Mouse (Mus musculus): ENCODE measurements around the gene Cdkal1.

Gene Cdkal1

GRCm38 (mm10) chr13:29218594-29219230, 636.8 kb downstream of the Cdkal1 start:
- DNase-seq = no peak

DNA sequence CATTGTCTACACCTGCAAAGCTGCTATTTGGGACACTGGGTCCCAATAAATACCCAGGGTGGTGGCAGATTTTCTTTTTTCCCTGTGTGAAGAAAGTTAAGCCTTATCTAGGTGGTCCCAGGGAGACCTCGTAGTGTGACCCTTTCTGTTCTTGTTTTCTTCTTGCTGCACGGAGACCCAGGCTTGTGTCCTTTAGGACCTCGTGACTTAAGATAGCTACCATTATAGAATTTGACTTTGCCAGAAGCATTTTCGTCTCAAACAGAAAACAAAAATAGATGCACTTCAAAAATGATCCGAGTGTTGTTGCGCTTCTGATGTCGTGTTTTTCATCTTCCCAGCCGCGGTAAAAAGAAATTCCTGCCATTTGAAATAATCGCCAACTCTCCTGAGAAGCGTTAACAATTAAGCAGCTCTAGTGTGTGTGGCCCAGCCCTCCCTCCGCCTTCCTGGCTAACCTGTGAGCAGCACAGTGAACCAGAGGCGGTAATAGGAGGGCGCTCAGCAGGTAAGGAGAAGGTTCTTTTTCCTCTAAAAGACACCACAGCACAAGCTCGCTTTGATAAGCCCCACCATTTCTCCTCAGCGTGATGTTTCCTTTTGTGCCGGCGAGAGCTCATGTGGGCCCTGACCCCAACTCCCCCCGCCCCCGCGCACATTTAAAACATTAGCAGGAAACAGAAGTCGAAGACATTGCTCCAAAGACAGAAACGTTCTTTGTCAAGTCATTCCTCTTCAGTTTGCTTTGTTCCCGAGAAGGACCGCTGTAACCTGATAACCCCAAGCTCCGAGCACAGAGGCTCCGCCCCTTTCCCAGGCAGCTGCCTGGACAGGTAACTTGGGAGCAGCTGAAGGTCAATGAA, 645.1 kb downstream of the Cdkal1 start:
- no peak for DNase-seq

DNA sequence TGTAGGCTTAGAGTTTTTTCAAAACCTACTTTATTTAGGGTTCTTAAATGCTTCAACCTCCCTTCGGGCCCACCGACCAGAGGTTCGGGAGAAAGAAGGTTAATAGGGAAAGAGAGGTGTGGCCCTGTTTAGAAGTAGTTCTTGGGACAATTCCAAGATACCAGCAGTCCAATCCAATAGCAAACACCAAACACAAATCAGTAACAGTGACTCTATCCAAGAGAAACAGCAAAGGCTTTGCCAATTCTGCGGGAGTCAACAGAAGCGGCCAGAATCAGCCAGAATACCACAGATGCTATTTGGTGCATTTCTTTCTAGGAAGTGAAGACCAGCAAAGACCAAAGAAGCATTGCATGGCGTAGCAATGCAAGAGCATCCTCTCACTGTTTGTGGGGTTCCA, 646.7 kb downstream of the Cdkal1 start:
- DNase-seq = no peak

DNA sequence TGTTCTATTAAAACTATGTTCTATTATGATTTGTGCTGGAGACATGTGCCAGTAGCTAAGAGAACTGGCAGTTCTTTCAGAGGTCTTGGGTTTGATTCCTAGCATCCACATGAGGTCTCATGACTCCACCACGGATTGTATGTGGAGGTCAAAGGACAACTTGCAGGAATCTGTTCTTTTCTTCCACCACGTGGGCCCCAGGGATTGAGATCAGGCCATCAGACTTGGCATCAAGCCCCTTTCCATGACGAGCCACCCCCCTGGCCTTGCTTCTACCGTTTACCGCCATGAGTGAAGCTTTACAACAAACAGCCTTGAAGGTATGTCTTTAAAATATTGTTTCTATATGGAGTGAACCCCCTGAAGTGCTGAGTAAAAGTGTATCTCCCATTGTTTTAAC, 651.6 kb downstream of the Cdkal1 start:
- no peak for DNase-seq

GRCm38 (mm10) chr13:29203426-29203825, 652.0 kb downstream of the Cdkal1 start:
- DNase-seq = no peak

GRCm38 (mm10) chr13:29202562-29202961, 652.9 kb downstream of the Cdkal1 start:
- DNase-seq = no peak

GRCm38 (mm10) chr13:29199679-29200078, 655.8 kb downstream of the Cdkal1 start:
- no peak for DNase-seq

DNA sequence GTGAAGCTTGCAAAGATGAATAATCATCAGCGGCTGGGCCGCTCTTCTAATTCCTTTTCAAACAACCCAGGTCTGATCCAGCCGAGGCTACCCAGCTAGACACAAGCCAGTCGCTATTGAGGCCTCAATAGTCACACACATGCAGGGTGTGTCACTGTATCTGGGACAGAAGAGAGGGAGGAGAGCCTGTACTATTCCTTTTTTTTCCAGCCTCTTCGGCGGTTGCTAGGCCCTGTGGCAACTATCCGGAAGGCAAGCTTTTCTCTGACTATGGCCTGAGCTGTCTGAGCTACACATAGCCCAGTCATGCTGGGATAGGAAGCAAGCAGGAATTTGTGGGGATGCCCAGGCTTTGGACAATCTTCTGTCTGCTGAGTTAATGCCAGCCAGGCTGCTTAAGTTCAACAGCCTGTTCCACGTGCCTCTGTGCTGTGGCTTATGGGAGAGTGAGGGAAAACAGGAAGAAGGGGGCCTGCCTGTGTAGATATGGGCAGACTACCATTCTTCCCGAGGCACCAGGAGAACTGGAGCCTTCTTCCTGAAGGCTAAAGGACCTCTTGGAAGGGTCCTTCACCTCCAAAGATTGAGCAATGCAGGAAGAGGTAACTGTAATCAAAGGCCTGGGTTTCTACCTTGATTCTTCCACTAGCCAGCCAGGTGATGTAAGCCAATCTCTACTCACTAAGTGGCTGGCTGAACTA, 658.5 kb downstream of the Cdkal1 start:
- no peak for DNase-seq

DNA sequence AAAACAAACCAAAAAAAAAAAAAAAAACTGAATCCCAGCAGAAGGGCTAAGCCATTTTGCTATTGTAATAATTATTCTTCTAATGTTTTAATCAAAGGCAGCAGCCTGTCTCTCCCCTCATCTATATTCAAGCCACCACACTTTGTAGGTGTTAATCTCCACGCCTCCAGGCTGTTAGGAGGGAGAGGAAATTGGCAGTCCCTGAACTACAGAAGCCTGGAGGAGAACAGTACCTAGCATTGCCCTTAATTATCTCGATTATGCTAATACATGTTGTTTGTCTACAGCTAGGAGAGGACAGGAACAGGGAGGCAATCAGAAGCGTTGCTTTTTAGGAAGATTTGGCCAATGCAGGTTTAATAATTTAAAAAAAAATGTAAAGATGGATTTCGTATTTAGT, 659.8 kb downstream of the Cdkal1 start:
- no peak for DNase-seq

- no peak for DNase-seq
Observed at GRCm38 (mm10) chr13:29194946-29195345, 660.5 kb downstream of the Cdkal1 start.

DNA sequence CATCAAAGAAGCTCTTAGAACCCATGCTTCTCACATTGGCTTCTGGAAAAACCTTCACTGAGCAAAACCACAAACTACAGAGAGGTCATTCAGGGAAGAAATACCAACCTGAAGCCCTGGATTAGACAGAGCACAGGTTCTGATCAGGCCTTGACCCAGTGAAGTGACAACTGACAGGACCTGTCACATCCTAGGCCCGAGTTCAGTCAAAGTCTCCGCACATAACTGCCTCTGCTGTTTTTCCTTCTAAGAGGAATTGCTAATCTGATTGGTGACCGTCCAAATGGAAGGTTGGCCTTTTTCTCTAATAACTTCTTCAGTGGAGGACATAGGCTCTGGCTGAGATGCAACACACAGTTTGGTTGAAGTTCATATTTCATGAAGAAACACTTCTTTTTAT, 662.8 kb downstream of the Cdkal1 start:
- DNase-seq = no peak

GRCm38 (mm10) chr13:29190548-29190947, 664.9 kb downstream of the Cdkal1 start:
- DNase-seq = no peak

GRCm38 (mm10) chr13:29186748-29187147, 668.7 kb downstream of the Cdkal1 start:
- DNase-seq = no peak

GRCm38 (mm10) chr13:29185545-29185944, 669.9 kb downstream of the Cdkal1 start:
- no peak for DNase-seq

GRCm38 (mm10) chr13:29184545-29184944, 670.9 kb downstream of the Cdkal1 start:
- DNase-seq = no peak

GRCm38 (mm10) chr13:29179861-29180260, 675.6 kb downstream of the Cdkal1 start:
- no peak for DNase-seq

DNA sequence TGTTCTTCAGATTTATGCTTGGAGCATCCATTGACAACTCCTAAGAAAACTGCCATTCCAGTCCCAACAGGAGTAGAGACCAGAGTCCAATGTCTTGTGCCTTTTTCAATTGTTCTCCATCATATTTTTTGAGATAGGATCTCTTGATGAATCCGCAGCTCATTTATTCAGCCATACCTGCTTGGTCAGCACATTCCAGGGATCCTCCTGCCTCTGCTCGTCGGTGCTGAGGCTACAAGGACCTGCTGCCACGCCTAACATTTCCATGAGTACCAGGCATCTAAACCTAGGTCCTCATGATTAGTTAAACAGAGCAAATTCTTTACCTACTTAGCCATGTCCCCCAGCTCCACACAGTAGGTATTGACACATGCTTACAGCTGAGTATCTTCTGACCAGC, 676.2 kb downstream of the Cdkal1 start:
- no peak for DNase-seq

DNA sequence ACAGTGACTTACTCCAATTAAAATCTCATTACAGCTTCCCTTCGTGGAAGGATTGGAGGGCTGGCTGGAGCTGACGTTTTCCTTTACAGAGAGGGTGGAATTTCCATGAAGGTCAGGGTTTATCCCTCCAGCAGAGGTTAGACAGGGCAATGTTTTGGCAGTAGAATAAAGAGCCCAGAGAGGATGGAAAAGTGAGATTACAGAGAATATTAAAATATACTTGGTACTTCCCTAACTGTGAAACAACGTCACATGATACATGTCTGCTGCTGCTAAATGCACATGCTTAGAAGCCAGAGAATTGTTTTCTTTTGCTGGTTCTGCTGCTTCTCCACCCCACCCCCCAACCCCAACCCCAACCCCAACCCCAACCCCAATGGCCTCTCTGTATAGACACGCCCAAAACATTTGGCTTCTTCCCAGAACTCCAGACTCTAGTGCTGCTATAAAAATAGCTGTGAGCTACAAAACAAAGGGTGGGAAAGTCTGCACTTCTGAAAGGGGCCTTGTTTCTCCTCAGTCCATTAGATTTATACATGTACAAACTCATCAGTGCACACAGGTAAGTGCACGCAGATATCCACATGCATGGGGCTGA, 677.5 kb downstream of the Cdkal1 start:
- no peak for DNase-seq

GRCm38 (mm10) chr13:29169356-29169755, 686.1 kb downstream of the Cdkal1 start:
- no peak for DNase-seq

DNA sequence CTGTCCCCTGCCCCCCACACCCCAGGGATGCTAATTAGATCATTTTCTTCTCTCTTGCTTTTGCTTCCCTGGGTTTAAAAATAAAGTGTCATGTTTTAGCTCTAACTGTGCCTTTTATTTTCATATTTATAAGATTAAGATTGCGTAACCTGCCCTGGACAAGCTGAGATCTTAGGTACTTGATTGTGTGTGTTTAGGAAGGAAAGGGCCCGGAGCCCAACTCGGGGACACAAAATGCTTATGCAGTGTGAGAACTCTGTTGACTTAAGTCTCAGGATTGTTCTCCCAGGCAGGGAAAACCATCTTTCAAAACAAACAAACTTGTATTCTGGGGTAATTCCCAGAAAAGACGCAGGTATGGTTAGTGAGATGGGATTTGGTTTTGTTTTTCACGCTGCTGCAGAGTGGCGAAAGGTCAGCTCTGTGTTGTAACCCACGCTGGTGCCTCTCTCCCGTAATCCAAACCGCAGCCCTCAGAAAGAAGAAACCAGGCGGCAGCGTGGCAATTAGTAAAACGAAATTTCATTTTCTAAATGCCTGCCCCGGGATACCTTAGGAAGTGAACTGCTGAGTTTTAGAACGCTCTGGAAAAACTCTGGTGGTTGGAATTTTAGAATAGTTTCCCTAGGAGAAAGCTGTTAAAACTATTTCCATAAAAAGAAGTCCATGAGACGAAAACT, 690.5 kb downstream of the Cdkal1 start:
- no peak for DNase-seq

- no peak for DNase-seq
Observed at GRCm38 (mm10) chr13:29162867-29163514, 692.5 kb downstream of the Cdkal1 start.

DNA sequence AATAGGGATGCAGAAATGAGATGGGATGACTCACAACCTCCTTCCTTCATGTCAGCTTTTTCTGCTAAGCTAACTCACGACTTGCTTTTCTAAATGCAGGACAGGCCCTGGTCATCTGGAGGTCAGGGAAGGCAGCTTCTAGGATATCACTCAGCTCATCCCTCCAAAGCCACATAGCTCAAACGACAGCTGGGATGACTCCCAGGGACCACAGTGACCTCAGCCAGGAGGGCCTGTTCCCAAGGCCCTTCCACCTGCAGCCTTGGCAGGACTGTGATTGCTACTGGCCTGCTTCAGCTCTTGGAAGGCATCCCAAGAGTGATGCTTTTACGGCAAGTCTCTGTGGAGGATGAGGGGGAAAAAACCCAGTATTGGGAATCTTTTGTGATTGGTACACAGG, 693.0 kb downstream of the Cdkal1 start:
- no peak for DNase-seq
